Mouse (Mus musculus) lung, postnatal 14 days (tissue): ENCODE results near the gene Zswim9.
A peak's percentile ranks its signal among the peaks of the same experiment; 100 is the strongest.
"Not testable (repeated sequence)": the region's sequence is repeated elsewhere in the genome, so short reads cannot be mapped to it uniquely, and the experiment has no call there.

Source experiments
- DNase-seq: peaks from one replicate; pipeline ENCODE4 v3.0.0; 2021

Zswim9 gene

DNA sequence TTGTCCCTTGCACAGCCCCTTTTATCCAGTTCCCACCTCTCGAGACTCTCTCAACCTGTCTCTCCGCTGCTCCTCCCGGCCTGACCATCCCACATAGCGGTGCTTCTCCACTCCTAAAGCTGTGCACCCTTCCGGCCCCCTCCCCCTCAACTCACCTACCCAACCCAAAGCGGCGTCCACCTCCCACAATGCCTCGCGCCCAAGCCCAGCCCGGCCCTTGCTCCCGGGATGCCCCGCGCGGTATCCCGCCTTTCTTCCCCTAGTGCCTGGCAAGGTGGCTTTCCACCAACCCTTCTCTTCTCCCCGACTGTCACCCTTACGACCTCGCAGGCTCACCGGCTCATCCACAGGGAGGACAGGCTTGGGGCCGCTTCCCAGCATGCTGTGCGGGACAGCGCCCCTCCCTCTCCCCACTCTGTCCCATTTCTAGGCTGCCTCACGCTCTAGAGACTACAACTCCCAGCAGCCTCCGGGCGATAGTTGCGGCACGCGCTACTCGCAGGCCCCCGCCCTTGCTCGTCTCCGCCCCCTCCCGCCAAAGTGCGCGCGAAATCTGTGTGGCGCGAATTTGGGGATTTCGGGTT lies at the start of gene Zswim9:
Gene Zswim9 (minus strand): TSS at position 414 of the 584 bp plus-strand sequence.
- peak; percentile 92 for DNase-seq

DNA sequence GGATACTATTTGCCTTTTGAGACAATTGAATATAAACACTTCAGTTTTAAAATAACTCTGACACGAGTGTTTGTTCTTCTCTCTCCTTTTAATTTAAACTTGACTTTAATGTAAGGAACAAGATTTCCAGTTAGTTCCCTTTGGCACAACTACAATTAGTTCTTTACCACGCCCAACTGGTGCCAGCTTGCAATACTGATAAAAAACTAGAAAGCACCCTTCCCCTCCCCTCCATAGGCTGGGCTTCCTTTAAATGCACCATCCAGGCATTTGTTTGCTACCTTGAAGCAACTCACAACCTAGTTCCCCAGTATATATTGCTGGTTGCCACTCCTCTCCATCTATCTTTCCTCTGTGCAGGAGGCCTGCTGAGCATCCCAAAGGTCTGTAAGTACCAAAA lies 45.8 kb upstream of the Zswim9 start, which contains the start of gene Pla2g4c:
Gene Pla2g4c (plus strand): TSS at position 340 of the 400 bp plus-strand sequence.
- no peak for DNase-seq

DNA sequence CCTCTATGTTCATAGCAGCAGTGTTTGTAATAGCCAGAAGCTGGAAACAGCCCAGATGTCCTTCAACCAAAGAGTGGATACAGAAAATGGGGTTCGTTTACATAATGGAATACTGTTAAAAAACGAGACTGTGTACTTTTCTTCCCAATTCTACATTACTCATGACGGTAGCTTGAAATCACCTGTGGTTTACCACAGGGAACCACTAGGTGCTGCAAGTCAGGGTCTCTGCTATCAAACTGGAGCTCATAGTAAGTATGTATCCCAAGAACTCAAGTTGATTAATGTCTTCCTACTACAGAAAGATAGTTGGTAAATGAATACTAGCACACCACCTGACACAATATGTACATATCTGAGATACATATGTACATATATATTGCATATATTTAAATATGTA lies 42.9 kb upstream of the Zswim9 start:
- no peak for DNase-seq

DNA sequence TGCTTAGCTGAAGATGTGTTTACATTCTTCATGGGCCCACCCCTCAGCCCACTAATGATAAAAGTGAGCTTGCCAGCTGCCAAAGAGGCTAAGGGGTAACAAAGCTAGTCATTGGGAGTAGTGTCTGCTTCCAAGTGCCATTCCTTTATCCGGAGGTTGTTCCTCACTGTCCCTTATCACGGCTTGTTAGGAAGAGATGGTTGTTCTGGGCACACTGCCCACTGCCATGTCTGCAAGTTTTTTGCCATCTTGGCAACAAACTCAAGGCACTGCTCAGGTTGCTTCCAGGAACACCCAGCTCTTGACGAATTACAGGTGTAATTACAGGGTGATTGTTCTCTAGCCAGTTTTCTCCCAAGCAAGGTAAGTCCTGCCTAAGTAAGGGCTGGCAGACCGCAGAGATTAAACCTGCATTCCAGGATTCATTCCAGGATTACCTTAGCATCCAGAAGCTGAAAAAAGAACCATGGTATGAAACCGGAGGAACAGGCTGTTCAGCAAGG lies 35.6 kb upstream of the Zswim9 start:
- DNase-seq: no peak

DNA sequence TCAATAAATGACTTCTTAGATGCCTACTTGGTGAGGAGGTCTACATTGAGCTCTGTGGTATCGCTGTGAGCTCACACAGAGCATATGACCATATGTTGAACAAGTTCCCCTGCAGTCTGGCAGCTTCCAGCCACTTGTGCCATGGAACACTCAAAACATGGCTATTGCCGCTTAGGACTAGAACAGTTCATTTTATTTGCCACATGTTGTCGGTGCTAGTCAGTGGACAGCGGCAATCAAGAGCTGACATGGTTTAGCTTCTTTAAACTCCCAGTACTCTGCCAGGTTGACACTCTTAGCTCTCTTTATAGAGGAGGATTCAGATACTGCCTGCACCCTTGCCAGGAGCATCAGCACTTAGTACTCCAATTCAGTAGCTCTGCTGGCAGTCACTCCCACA lies 32.9 kb upstream of the Zswim9 start:
- no peak for DNase-seq

DNA sequence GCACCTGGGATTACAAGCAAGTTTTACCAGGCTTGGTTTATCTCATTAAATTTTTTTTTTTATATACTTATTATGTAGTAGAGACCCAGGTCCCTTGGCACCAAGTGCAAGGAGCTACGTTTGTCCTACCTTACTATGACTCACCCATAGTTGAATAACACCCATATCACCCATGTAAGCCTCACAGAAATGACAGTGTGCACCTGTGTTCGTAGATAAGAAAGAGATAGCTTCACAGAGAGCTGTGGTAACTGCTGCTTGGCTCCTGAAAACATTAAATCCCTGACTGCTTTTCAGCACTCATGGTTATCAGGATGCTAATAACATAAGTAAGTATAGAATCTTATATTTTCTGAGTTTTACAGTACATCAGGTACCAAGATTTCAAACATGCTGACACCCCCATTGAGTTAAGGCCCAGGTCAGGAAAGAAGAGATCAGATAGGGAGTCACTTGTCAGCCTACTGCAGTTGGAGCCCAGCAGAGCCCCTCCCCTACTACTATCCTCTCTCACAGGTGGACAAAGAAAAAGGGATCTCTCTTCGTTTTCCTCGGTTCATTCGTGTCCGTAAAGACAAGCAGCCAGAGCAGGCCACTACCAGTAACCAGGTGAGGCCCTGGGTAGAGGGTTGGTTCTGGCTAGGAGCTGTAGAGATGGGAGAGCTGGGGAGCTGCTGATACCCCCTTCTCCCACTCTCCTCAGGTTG lies 32.1 kb upstream of the Zswim9 start:
- DNase-seq: no peak

DNA sequence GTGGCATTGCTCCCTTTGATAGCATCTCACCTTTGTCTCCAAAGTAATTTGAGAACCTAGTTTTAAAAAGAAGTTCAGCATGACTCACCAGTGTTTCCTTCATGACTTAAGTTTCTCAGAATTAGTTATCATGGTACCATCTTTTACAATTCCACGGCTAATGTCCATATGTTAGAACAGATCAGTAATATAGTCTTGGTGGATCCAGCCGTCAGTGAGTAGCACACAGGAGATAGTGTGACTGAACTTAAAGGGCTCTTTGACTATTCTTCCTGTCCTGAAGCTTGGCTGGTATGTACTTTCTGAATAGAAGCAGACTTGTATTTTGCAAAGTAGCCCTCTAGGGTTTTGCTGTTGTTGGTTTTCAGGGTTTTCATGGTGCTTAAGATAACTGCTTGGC lies 30.9 kb upstream of the Zswim9 start:
- no peak for DNase-seq

DNA sequence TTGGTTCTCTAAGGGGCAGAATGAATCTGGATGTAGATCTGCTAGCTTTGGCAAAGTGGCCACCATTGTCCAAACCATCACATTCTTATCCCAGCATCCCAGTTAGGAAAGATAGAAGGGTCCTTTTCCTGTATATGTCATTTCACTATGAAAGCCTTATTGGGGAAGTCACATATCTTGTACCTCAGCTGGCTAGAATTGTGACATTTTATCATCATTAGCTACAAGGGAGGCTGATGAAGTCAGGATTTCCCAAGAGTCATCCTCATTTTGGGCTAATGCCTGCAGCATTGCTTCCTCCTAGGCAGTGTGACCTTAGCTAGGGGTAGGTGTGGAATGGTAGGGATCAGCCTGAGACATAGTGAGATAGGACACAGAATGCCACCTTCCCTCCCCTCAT lies 24.9 kb upstream of the Zswim9 start:
- no peak for DNase-seq

DNA sequence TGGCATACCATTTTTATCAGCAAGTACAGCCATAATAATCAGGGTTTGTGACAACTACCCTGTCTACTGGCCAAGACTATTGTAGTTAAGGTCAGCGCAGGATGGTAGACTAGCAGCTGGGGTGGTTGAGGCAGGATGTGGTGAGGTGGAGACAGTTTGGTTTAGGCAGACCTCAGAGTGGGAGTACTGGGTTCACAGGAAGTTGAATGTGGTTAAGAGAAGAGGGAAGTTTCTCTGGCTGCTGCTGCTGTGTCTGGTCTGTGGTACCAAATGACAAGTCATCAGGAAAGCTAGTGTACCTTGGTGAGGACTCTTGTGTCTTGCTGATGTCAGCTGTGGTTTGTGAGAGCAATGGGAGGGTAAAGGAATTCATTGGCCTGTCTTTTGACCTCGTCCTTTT lies 24.3 kb upstream of the Zswim9 start:
- no peak for DNase-seq

DNA sequence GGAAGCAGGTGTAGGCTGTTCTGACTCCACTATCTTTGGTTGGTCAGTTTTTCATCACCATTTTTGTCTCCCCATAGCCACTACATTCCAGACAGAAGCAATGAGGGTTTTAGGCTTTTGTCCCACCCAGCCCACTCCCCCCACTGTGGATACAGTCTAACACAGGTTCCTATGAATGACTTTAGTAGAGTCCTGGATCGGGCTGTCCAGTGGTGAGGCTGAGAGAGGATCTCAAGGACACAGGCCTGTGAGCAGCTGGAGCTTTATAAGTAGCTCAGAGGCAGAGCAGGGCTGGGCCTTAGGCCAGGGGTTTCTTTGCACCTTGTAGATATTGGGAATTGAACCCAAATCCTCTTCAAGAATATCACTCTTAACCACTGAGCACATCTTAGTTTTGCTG lies 23.1 kb upstream of the Zswim9 start:
- no peak for DNase-seq

DNA sequence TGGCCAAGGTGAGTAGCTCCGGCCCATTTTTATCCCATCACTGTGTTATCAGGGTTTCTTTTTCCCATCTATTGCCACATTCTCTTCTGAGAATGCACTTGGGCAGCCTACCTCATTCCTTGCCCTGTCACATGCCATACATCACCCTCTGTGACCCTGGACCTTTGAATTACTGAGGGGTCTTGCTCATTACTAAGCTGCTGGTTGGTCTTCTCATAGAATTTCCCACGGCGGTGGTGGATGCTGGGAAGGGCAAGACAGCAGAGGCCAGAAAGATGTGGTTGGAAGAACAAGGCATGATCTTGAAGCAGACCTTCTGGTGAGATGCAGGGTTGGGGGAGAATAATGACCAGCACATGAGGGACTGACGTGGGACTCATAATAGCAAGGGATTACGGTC lies 20.3 kb upstream of the Zswim9 start:
- DNase-seq: no peak

DNA sequence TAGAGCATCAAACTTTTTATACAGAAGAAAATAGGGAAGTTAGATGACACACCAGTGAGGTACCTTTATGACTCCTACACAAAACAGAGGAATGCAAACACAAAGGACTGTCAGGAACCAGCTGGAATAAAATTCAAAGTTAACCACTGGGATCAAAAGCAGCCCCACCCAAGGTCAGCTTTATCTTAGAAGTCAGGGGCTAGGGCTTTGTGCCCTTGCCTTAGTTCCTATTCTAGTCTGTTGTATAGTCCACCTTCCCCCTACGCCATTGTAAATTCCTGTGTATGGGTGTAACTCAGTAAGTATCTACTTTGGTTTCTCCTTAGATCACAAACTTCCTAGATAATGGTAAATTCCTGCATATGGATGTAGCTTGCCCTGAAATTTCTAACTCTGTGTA lies 19.1 kb upstream of the Zswim9 start:
- DNase-seq: no peak

DNA sequence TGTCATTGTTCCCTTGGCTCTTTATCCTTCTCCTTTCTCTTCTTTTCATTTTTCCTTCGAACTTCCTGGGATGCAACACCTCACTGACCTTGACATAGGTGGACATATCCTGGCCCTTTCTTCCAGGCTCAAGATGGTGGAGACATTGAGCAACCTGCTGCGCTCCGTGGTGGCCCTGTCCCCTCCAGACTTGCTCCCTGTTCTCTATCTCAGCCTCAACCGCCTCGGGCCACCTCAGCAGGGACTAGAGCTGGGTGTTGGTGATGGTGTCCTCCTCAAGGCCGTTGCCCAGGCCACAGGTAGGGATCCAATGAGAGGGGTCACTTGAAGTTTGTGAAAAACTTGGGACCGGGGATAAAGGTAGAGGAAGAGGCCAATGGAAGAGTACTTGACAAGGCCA lies 16.7 kb upstream of the Zswim9 start:
- DNase-seq: no peak

DNA sequence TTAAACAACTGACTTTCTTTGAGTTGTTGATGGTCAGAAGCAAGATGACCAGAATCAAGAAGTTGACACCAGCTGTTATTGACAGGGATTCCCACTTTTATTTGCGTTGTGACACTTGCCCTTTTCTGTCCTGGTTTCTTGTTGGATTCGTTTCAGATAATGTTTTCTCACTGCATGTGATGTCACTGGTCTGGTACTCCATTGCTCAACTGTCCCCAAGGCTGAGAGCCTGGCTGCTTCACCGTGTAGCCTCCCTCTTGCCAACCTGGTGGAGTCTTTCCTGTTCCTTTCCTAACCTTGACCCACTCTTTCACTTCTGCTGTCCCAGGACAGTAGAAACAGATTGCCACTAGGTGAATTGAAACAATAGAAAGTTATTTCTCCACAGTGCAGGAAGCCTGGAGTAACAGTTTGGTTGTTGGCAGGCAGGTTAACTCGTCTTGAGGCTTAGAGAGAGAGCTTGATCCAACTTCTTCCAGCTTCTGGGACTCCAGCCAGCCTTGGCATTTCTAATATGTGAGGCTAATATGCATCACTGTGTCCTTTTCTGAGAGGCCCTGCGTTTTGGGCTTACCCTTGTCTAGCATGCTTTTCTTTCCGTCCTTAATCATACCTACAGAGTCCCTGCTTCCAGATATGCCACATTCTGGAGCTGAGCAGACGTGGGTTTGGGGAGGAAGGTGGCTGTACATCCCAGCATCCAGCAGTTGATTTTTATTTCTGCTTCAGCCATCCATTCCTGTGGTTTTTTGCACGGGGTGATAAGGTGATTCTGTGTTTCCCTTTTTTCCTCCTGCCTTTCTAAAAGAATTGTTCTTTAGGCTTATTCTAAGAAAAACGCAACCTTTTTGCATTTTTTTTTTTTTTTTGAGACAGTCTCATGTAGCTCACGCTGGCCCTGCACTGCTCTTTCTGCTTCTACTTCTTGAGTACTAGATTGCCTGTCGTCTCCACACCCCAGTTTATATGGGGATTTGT lies 15.6 kb upstream of the Zswim9 start:
- DNase-seq: no peak

DNA sequence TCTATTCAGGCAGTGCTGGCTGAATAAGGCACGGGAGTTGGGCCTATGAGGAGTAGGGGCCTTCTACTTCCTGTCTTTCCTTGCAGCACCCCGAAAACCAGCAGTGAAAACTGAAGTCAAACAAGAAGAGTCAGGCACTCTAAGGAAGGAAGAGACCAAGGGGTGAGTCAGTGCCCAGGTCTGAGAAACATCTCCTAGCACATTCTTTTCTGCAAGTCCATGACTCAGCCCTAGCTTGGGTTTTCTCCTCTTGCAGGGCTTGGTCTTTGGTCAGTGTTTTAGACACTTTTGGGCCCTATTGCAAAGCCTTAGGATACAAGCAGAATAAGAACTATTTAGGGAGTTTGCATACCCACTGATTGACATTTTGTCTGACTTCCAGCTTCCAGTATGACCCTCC lies 12.8 kb upstream of the Zswim9 start:
- no peak for DNase-seq

DNA sequence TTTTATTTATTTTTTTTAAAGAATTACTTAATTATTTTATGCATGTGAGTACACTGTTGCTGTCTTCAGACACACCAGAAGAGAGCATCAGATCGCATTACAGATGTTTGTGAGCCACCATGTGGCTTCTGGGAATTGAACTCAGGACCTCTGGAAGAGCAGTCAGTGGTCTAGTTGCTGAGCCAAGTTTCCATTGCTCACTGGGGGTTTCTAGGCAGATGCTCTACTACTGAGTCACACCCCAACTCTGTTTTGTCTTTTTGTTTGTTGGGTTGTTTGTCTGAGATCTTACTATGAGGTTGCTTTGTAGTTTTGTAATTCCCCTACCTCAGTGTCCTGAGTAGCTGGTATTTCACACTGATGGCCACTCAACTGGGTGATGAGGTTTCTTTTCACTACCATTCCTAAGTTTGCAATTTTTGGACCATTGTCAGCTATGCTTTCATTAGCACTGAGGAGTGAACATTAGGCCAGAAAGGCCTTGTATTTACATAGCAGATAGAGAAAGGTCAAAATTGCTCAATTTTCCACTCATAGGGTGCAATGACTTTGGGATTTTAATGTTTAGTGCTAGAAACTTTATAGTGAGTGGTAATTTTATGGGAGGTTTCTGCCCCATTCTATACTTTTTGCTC lies 11.6 kb upstream of the Zswim9 start:
- DNase-seq: no peak

DNA sequence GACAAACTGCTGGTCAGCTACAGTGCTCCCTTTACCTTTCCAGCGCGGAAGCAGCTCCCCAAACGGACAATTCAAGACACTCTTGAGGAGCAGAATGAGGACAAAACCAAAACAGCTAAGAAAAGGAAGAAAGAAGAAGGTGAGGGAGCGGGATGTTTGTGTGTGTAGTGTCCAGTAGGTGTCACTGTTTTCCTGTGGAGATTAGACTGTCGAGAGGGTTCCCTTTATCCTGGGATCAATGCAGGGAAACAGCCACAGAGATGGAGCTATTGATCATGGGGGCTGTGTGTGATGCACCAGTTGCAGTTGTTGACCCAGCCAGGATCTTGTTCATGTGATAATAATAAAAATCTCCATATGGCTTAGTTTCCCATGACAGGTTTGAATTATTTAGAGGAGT lies 10.1 kb upstream of the Zswim9 start:
- peak; percentile 7 for DNase-seq

DNA sequence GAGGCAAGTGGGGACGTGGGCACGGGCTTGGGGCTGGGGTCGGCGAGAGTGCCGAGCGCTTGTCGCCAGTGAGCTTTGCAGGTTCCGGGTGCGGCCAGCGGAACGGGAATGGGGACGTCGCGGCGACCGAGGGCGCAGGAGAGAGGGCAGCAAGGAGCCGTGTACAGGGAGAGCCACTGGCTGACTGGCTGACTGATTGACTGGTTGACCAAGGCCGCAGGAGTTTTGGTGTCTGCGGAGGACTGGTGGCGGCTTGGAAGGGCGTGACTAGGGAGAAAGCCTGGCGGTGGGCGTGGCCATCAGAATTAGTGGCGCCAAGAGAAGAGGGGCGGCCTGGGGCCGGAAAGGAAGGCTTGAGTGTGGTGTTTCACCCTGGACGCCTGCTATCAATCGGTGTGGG lies 436 bp upstream of the Zswim9 start:
- not testable (repeated sequence) for DNase-seq

DNA sequence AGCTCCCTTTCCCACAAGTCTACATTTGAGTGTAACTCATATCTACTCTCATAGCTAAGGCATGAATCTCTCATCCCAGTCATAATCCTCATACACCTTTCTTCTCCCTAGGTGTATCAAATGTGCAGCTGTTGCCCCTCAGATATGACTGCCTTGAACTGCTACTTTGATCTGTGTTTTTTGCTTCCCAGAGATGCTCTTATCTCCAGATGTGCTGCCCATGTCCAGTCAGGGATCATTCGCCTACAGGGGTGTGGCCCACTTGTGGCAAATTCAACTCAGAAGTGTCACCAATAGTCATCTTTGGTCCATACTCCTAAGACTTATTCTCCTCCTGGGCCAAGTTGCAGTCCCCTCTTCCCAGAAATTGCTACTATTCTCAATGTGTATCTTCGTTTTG lies 688 bp downstream of the Zswim9 start:
- no peak for DNase-seq

DNA sequence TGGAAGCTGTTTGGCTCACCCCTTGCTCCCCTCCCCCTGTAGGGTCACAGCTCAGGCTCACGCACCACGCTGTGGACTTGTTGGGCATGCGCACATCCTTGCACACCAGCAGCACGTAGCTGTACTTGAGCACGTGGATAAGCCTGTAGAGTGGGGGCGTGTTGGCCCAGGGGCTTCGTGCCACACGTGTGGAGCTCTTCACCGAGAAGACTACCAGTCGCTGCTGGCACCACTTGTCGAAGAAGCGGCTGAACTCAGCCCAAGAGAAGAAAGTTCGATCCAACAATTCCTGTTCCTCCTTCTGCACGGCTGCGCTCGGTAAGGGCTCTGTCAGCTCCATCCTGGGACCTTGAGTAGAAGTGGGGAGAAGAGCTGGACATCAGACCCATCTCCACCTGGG lies 1.4 kb downstream of the Zswim9 start, which contains the start of gene Lig1:
Gene Lig1 (plus strand): TSS at position 203 of the 400 bp plus-strand sequence.
- no peak for DNase-seq

DNA sequence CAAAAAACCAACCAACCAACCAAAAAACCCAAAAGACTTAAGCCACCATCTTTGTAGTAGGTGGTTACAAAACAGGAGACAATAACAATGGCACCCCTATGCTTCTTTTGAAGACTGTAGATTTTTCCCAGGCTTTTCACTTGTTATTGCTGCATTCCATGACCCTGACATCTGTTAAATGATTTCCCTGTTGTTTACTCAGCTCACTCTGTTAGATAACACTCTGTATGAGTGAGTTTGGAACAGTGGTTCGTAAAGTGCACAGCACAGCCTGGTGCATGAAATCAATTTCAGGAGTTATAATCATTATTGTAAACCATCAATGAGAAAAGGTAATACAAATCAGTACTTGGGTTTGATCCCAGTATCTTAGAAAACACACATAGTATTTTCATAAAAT lies 6.8 kb downstream of the Zswim9 start:
- no peak for DNase-seq

DNA sequence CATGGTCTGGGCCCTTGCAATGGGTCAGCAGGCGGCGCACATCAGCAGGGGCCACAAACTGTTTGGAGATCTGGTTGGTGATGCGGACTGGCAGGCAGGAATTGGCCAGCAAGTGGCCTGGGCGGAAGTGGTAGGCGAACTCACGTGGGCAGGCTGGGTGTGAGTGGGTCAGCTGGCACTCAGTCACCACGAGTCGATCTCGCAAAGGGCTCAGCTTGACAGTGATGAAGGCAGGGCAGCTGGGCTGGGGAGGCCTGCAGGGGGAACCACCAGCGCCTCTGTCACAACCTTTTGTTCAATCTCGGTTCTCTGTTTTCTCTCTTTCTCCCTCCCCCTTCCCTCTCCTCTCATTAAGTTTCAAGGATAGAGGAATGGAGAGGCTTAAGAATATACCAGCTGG lies 9.1 kb downstream of the Zswim9 start:
- peak; percentile 8 for DNase-seq

DNA sequence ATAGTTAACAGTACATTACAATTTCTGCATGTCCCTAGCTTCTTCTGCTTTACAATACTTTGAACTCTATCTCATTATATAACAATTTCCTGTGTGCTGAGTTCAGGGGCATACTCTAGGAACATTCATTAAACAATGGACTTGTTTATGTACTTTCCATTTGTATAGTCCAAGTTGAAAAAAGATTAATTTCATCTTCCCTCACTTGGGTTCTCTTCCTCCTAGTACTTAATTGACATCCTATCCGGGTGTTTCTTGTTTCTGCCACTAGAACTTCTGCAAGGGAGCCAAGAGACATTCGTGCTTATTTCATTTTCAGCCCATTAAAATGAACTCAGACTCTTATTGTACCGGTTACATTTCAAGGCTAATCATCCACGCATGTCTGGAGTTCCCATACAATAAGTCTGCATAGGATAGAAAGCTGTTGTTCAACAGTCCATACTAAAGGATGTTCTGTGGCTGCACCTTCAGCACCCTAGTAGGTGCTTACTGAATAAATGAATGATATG lies 9.7 kb downstream of the Zswim9 start:
- DNase-seq: no peak
